18 mouse cellular contexts compared by ENCODE assay signal in genomic region chr3:129617450-129617849, GRCm38 (mm10).
DNase-seq lines count a peak whose midpoint lies in the region; TF ChIP-seq lines count a peak whose summit lies in the region.
"Had no signal": no experiment of that assay in that cellular context is flagged by ENCODE, and none has a peak within 500 bp of the region (broad histone marks: within the 10 kb centered on the region; RNA-seq: fewer than 3 reads in every experiment).

No protein-coding gene starts in this region.

- H3K27ac ChIP-seq in layer of hippocampus, adult 2 months = peak overlapping the region; percentile 33; the same call in 1 of the 2 replicates
- H3K27ac ChIP-seq: embryonic facial prominence, embryonic 10.5 days; embryonic facial prominence, embryonic 12.5 days; forebrain, embryonic 13.5 days; forebrain, embryonic 15.5 days had no signal

- peak; percentile 18 for DNase-seq in gastrocnemius, postnatal 10 days
- no peak for DNase-seq in gastrocnemius, postnatal 4 days (ENCODE audit: low spot score in 2 of 2)
- DNase-seq in layer of hippocampus, adult 2 months (ENCODE audit: low spot score in 2 of 2) = no peak
- DNase-seq in layer of hippocampus, adult 11-12 months (ENCODE audit: low spot score) = no peak
- no peak for DNase-seq in heart, adult 9 months (ENCODE audit: low spot score in 2 of 2)
- DNase-seq: adrenal gland, adult 2 months; adrenal gland, postnatal 10 days; adrenal gland, postnatal 25 days; cerebellum, adult 11-12 months; cerebellum, adult 2 months; cerebellum, adult 9-10 months; cerebellum, postnatal 10 days; cerebellum, postnatal 25 days; forebrain, postnatal 0 days had no signal

- no peak for TF ChIP-seq CTCF in layer of hippocampus, adult 2 months (conservative IDR thresholded peaks at IDR 0.05)

- no peak overlapping the region for H3K4me3 ChIP-seq in layer of hippocampus, adult 2 months
- H3K4me3 ChIP-seq: embryonic facial prominence, embryonic 10.5 days; embryonic facial prominence, embryonic 12.5 days; forebrain, embryonic 13.5 days; forebrain, embryonic 15.5 days had no signal
